Mouse (Mus musculus): ENCODE measurements at regions not wholly inside any gene's neighbourhood (a gene's known extent, or its start where the extent isn't known, plus 50 kb on each side); places are given as distances from the start of the nearest gene placed in this dataset. TPM values are rescaled to one million over a fixed set of nuclear protein-coding genes. Genes with fewer than 3 reads are reported as not detected.

DNA sequence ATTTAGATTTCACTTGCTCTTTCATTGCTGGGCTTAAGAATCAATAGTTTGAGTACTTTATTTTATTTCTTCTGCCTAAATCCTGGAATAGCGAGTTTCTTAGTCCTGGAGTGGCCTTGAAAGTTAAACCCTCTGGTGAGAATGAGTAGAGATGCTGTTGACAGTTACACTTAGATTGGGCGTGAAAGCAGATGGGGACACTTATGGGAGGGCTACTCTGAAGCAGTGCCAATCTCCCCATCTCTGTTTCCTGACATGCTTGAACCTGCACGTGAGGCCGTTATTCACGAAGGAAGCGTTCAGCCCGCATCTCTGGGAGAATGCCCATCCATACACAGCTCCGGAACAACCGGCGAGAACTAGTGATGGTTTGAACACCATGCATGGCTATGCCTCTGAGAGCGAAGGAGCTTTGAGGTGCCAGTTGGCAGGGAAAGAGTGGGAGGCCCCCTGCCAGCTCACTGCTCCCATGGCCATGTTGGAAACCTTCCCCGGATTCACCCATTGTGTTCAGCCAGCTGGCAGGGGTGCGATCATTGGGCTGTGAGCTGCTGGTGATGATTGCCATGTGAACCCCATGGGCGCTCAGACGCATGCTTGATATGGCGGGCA, 792.2 kb upstream of the Got2 start:
- no peaks in the 10 kb centered on the region for H3K9me3 ChIP-seq
- H3K4me1 ChIP-seq = no peaks in the 10 kb centered on the region
- 91% methylated on average over 16 of the region's 16 CpGs for WGBS
- no peak overlapping the region for H3K4me3 ChIP-seq
- H3K27ac ChIP-seq = no peak overlapping the region
- H3K4me2 ChIP-seq (replicated peaks) = no peak overlapping the region
- H3K36me3 ChIP-seq = no peaks in the 10 kb centered on the region
- ATAC-seq (ENCODE audit: insufficient number of reproducible peaks, insufficient read depth, low FRiP score, low TSS enrichment) = no peak
- H3K27me3 ChIP-seq = no peaks in the 10 kb centered on the region
- no peak overlapping the region for H3K9ac ChIP-seq

GRCm38 (mm10) chr8:96679510-96679909, 791.2 kb upstream of the Got2 start:
- Histone ChIP-seq H3K4me1 (no peaks in the 10 kb centered on the region), H3K36me3 (no peaks in the 10 kb centered on the region), H3K4me3 (no peak overlapping the region), H3K27ac (no peak overlapping the region), H3K9me3 (no peaks in the 10 kb centered on the region), H3K4me2 (replicated peaks) (no peak overlapping the region), H3K9ac (no peak overlapping the region), H3K27me3 (no peaks in the 10 kb centered on the region)
- 71% methylated on average over 4 of the region's 4 CpGs for WGBS
- no peak for ATAC-seq (ENCODE audit: insufficient number of reproducible peaks, insufficient read depth, low FRiP score, low TSS enrichment)

DNA sequence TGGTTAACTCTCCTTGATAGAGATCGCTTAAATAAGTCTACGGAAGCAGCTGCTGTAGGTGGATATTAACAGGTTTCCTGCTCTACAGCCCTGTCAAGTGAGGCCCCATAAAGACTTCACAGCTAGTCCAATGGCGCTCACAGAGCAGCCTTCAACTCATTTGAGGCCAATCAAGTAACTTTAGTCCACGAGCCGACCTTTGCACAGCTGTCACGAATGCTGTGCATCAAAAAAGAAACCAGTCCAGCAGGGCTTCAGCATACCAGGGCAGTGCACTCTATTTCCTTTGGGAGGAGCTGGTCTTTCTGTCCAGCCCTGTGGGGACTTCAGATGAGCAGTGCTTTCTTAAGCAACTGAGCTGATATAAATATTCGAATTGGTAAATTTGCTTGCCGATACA, 786.4 kb upstream of the Got2 start:
- Histone ChIP-seq H3K4me1 (no peaks in the 10 kb centered on the region), H3K9me3 (no peaks in the 10 kb centered on the region), H3K36me3 (no peaks in the 10 kb centered on the region), H3K27me3 (no peaks in the 10 kb centered on the region), H3K9ac (no peak overlapping the region), H3K4me2 (replicated peaks) (no peak overlapping the region), H3K4me3 (no peak overlapping the region), H3K27ac (no peak overlapping the region)
- WGBS = 45% methylated on average over 8 of the region's 8 CpGs
- ATAC-seq (ENCODE audit: insufficient number of reproducible peaks, insufficient read depth, low FRiP score, low TSS enrichment) = peak; percentile 41; the same call in 1 of the 2 replicates

- Histone ChIP-seq H3K27me3 (no peaks in the 10 kb centered on the region), H3K9me3 (no peaks in the 10 kb centered on the region), H3K36me3 (no peaks in the 10 kb centered on the region), H3K9ac (no peak overlapping the region), H3K27ac (no peak overlapping the region), H3K4me2 (replicated peaks) (no peak overlapping the region), H3K4me3 (no peak overlapping the region), H3K4me1 (no peaks in the 10 kb centered on the region)
- ATAC-seq (ENCODE audit: insufficient number of reproducible peaks, insufficient read depth, low FRiP score, low TSS enrichment) = no peak
- WGBS = 89% methylated on average over 8 of the region's 8 CpGs
These were observed 768.3 kb upstream of the Got2 start for GRCm38 (mm10) chr8:96656495-96657279.

GRCm38 (mm10) chr8:96647743-96648142, 759.4 kb upstream of the Got2 start:
- H3K9ac ChIP-seq = no peak overlapping the region
- H3K27me3 ChIP-seq = no peaks in the 10 kb centered on the region
- no peaks in the 10 kb centered on the region for H3K4me1 ChIP-seq
- no peak for ATAC-seq (ENCODE audit: insufficient number of reproducible peaks, insufficient read depth, low FRiP score, low TSS enrichment)
- no peak overlapping the region for H3K4me3 ChIP-seq
- no peaks in the 10 kb centered on the region for H3K9me3 ChIP-seq
- 87% methylated on average over 5 of the region's 5 CpGs for WGBS
- H3K4me2 ChIP-seq (replicated peaks) = no peak overlapping the region
- H3K36me3 ChIP-seq = no peaks in the 10 kb centered on the region
- H3K27ac ChIP-seq = no peak overlapping the region

Small RNAs in the stretch of these regions (microRNA-seq; reads per million reads assigned to microRNA genes)
- not detected for gene Gm24132
